Mouse (Mus musculus) stomach, embryonic 15.5 days (tissue): ENCODE measurements around the gene Elf2. TPM values are rescaled to one million over a fixed set of nuclear protein-coding genes. Genes with fewer than 3 reads are reported as not detected.
"Not testable (repeated sequence)": the region's sequence is repeated elsewhere in the genome, so short reads cannot be mapped to it uniquely, and the experiment has no call there.

Experiments used
- ATAC-seq: fragments of 200-750 bp; cut with Nextera tagmentation; 2 replicates; pipeline ENCODE4 v1.8.0; 2017; ENCODE audit warnings: low read depth, moderate number of reproducible peaks, moderate TSS enrichment; ENCODE audit not compliant: insufficient read depth, low FRiP score
- H3K27ac ChIP-seq: fragments of 300-500 bp; sonication (generic); 2 replicates; pipeline ENCODE4 v1.5.1; 2015; ENCODE audit warnings: mild to moderate bottlenecking, inconsistent platforms
- H3K27me3 ChIP-seq: fragments of 300-500 bp; sonication (generic); replicated peaks from 2 replicates; pipeline ENCODE4 v1.6.1; 2015; ENCODE audit warnings: inconsistent platforms
- H3K36me3 ChIP-seq: fragments of 300-500 bp; sonication (generic); 2 replicates; pipeline ENCODE4 v1.6.1; 2015; ENCODE audit warnings: inconsistent platforms
- H3K4me1 ChIP-seq: fragments of 300-500 bp; sonication (generic); 2 replicates; pipeline ENCODE4 v1.6.1; 2015; ENCODE audit warnings: inconsistent platforms
- H3K4me2 ChIP-seq: fragments of 300-500 bp; sonication (generic); 2 replicates; pipeline ENCODE4 v1.6.1; 2015; ENCODE audit warnings: mild to moderate bottlenecking, inconsistent platforms
- H3K4me3 ChIP-seq: fragments of 300-500 bp; sonication (generic); replicated peaks from 2 replicates; pipeline ENCODE4 v1.5.1; 2015; ENCODE audit warnings: inconsistent platforms
- H3K9ac ChIP-seq: fragments of 300-500 bp; sonication (generic); 2 replicates; pipeline ENCODE4 v1.6.1; 2015; ENCODE audit warnings: inconsistent platforms
- H3K9me3 ChIP-seq: fragments of 300-500 bp; sonication (generic); 2 replicates; pipeline ENCODE4 v1.6.1; 2016; ENCODE audit warnings: inconsistent platforms
- WGBS: fragments of 180-500 bp; shearing (Covaris S2); methylation state at CpG from one replicate; pipeline ENCODE4 v1.1.7; 2015; 5-methylcytosine and 5-hydroxymethylcytosine counted together
- polyA plus RNA-seq: library from polyadenylated mRNA; unstranded; fragments of >200 nt; fragmentation: Nextera tagmentation; extraction: Ambion mirVana; gene quantifications from 2 replicates; pipeline ENCODE4 v1.2.1, GENCODE M21; 2015

Gene Elf2
- polyA plus RNA-seq, 1 experiment from 2014 or later, result 62.5 TPM

DNA sequence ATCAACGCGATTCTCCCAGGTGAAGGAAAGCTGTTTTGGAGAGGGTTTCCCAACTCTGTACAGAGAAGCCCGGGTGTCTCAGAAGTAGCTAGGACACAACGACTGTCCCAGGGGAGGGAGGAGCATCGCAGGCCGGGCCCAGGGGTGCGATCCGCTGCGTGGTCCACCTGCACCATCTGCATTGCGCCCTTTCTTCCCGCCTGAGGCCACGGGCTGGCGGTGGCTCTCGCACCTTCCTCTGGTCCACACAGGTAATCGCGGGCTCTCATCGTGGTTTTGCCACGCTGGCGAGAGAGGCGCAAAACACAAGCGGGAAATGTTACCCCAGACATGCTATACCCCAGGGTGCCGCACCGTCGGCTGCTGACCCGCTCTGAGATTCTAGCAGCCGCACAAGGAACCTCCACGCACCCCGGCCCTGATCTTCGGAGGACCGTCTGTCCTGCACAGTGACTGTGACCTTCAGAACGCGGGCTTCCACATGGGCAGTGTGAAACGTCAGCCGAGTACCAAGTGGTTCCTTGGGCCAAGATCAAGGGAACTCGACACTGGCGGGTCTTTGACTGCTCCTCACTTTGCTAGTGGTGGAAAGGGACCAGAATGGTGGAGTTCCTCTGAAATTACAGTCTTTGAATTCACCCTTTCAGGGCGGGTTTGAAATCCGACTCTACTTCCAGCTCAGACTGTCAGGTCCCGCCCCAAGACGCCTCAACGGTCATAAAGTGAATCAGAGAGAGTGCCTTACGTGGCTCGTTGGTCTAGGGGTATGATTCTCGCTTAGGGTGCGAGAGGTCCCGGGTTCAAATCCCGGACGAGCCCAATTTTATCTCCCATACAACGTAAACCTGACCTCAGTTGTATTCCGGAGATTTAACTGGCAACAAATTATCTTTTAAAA, 18.4 kb upstream of the Elf2 start:
- H3K9me3 ChIP-seq, result no peaks in the 10 kb centered on the region
- H3K4me2 ChIP-seq, result peak overlapping the region; percentile 76
- no peaks in the 10 kb centered on the region for H3K27me3 ChIP-seq
- H3K4me1 ChIP-seq, result no peaks in the 10 kb centered on the region
- peak overlapping the region; percentile 57 for H3K4me3 ChIP-seq
- peak overlapping the region; percentile 32; the same call in 1 of the 2 replicates for H3K9ac ChIP-seq
- H3K36me3 ChIP-seq, result no peaks in the 10 kb centered on the region
- WGBS, result under 1% methylated on average over 50 of the region's 50 CpGs
- peak; percentile 84 for ATAC-seq
- H3K27ac ChIP-seq, result peak overlapping the region; percentile 70

DNA sequence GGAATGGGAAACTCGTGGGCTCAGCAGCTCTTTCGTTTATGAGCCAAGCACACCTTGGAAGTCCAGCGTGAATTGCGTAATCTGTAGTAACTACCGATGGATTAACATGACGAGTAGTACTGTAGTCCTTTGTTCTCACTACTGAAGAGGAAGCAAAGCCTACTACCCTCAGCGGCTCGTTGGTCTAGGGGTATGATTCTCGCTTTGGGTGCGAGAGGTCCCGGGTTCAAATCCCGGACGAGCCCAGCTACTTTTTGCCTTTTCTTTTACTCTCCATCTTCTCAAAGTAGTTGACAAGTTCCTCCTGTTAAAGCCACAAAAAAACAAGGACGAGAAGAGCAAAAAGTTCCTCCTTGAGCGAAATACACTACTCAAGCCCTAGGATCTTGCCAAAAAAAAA, 17.7 kb upstream of the Elf2 start:
- H3K27me3 ChIP-seq, result no peaks in the 10 kb centered on the region
- peak overlapping the region; percentile 76 for H3K4me2 ChIP-seq
- no peak overlapping the region for H3K9ac ChIP-seq
- H3K4me3 ChIP-seq, result peak overlapping the region; percentile 57
- ATAC-seq, result peak; percentile 57; the same call in 1 of the 2 replicates
- no peaks in the 10 kb centered on the region for H3K36me3 ChIP-seq
- H3K9me3 ChIP-seq, result no peaks in the 10 kb centered on the region
- no peak overlapping the region; the same call in 1 of the 2 replicates for H3K27ac ChIP-seq
- no peaks in the 10 kb centered on the region for H3K4me1 ChIP-seq
- whole genome bisulfite sequencing, result 3% methylated on average over 15 of the region's 15 CpGs

DNA sequence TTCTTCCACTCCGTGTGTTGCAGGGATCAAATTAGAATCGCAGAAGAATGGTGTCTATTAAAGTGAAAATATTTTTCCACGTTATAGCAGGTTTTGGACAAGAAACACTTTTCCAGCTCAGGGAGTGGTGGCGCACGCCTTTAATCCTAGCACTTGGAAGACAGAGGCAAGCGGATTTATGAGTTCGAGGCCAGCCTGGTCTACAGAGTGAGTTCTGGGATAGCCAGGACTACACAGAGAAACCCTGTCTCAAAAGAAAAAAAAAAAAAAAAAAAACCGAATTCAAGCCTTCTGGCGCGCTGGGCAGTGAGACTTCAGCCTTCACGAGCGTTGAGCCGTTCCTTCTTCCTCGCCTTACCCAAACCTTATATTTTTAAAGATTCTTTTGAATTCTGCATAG, 17.2 kb upstream of the Elf2 start:
- H3K36me3 ChIP-seq, result no peaks in the 10 kb centered on the region
- peak overlapping the region; percentile 76 for H3K4me2 ChIP-seq
- H3K9me3 ChIP-seq, result no peaks in the 10 kb centered on the region
- no peak overlapping the region for H3K9ac ChIP-seq
- no peaks in the 10 kb centered on the region for H3K27me3 ChIP-seq
- peak overlapping the region; percentile 57 for H3K4me3 ChIP-seq
- ATAC-seq, result no peak
- WGBS, result 17% methylated on average over 14 of the region's 14 CpGs
- H3K4me1 ChIP-seq, result no peaks in the 10 kb centered on the region
- H3K27ac ChIP-seq, result no peak overlapping the region

DNA sequence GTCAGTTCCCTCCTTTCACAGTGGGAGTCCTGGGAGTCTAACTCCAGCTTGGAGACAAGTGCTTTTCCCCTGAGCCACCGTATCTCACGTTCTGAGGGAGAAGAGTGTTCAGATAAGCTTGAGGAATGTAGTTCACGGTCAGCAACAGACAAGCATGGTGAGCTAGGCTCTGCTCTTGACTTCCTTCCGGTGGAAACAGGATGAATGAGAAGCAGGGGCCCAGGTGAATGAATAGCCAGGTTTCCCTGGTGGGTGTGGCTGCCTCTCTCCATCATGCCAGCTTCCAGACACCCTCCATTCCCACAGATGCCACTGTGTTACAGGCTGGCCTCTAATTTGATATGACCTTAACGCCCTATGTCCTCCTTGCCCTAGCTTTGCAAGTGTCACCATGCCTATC, 16.6 kb upstream of the Elf2 start:
- whole genome bisulfite sequencing, result 43% methylated on average over 5 of the region's 5 CpGs
- no peak overlapping the region for H3K9ac ChIP-seq
- peak overlapping the region; percentile 76; the same call in 1 of the 2 replicates for H3K4me2 ChIP-seq
- H3K27ac ChIP-seq, result no peak overlapping the region
- ATAC-seq, result no peak
- H3K27me3 ChIP-seq, result no peaks in the 10 kb centered on the region
- no peaks in the 10 kb centered on the region for H3K36me3 ChIP-seq
- H3K4me1 ChIP-seq, result no peaks in the 10 kb centered on the region
- no peaks in the 10 kb centered on the region for H3K9me3 ChIP-seq
- H3K4me3 ChIP-seq, result no peak overlapping the region

DNA sequence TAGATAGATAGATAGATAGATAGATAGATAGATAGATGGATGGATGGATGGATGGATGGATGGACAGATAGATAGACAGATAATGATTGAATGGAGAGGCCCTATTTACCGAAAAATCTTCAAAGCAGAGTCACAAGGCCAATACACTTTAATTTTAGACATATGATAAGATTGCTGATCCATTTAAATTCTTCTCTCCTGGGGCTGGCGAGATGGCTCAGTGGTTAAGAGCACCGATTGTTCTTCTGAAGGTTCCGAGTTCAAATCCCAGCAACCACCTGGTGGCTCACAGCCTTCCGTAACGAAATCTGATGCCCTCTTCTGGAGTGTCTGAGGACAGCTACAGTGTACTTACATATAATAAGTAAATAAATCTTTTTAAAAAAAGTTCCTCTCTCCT, 14.5 kb upstream of the Elf2 start:
- 88% methylated on average over 6 of the region's 6 CpGs for WGBS
- H3K4me1 ChIP-seq, H3K27me3 ChIP-seq, H3K9me3 ChIP-seq, H3K27ac ChIP-seq, H3K4me3 ChIP-seq, H3K36me3 ChIP-seq, H3K4me2 ChIP-seq, ATAC-seq, H3K9ac ChIP-seq: not testable (repeated sequence)

DNA sequence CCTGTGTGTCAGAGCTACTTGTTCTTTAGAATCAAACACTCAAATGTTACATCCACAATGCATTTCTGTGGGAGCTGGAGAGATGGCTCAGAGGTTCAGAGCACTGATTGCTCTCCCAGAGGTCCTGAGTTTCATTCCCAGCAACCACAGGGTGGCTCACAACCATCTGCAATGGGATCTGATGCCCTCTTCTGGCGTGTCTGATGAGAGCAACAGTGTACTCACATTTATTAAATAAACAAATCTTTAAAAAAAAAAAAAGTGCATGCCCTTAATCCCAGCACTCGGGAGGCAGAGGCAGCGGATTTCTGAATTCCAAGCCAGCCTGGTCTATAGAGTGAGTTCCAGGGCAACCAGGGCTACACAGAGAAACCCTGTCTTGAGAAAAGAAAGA, 13.6 kb upstream of the Elf2 start:
- Histone ChIP-seq H3K9me3 (no peaks in the 10 kb centered on the region), H3K27me3 (no peaks in the 10 kb centered on the region), H3K4me3 (no peak overlapping the region), H3K27ac (no peak overlapping the region), H3K36me3 (no peaks in the 10 kb centered on the region), H3K4me2 (no peak overlapping the region), H3K4me1 (no peaks in the 10 kb centered on the region), H3K9ac (no peak overlapping the region)
- no peak for ATAC-seq
- 69% methylated on average over 3 of the region's 3 CpGs for WGBS

DNA sequence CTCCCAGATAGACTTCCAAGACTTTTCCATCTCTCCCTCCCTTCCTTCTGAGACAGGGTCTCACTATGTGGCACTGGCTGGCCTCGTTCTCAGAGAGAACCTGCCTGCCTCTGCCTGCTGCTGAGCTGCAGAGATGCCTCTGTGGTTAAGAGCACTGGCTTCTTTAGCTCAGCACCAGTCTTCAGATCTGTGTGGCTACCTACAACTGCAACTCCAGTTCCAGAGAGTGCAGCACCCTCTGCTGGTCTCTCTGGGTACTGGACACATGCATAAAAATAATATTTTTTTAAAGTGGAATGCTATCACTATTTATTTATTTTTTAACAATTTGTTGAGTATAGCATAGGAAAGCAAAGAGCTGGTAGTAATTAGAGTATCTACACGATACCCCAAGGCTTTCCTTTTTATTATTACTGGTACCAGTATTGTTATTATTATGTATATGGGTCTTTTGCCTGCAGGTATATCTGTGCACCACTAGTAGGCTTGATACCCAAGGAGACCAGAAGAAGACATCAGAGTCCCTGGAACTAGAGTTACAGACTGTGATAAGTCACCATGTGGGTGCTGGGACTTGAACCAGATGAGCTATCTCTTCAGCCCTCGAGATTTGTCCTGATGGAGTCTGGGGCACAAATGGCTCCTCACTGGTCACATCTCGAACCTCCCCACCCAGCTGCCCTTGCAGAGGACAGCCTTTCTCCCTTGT, 13.0 kb upstream of the Elf2 start:
- 69% methylated on average over 4 of the region's 4 CpGs for whole genome bisulfite sequencing
- Histone ChIP-seq H3K9ac (no peak overlapping the region), H3K27me3 (no peaks in the 10 kb centered on the region), H3K36me3 (no peaks in the 10 kb centered on the region), H3K4me1 (no peaks in the 10 kb centered on the region), H3K27ac (no peak overlapping the region), H3K4me3 (no peak overlapping the region), H3K4me2 (no peak overlapping the region), H3K9me3 (no peaks in the 10 kb centered on the region)
- no peak for ATAC-seq

DNA sequence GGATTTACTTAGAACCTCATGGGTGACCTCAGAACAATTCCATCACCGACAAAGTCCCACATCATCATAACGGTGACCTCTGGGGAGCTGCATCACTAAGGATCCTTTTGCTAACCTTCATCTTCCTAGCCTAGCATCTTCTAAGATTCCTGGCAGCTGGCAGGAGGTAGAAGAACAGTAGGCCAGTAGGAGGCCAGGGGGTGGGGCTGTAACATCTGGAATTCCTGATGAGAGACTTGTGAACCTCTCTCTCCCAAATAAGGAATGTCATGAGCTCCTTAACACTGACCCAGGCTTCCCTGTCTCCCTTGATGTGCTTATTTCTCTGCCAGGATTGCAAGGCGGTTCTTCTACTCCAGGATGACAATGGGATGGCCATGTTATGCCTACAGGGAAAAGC, 10.3 kb upstream of the Elf2 start:
- H3K9ac ChIP-seq, result no peak overlapping the region
- ATAC-seq, result no peak
- H3K36me3 ChIP-seq, result no peaks in the 10 kb centered on the region
- H3K4me3 ChIP-seq, result no peak overlapping the region
- no peaks in the 10 kb centered on the region for H3K27me3 ChIP-seq
- H3K9me3 ChIP-seq, result no peaks in the 10 kb centered on the region
- WGBS, result 32% methylated on average over 3 of the region's 3 CpGs
- H3K4me1 ChIP-seq, result no peaks in the 10 kb centered on the region
- H3K27ac ChIP-seq, result no peak overlapping the region
- H3K4me2 ChIP-seq, result no peak overlapping the region

DNA sequence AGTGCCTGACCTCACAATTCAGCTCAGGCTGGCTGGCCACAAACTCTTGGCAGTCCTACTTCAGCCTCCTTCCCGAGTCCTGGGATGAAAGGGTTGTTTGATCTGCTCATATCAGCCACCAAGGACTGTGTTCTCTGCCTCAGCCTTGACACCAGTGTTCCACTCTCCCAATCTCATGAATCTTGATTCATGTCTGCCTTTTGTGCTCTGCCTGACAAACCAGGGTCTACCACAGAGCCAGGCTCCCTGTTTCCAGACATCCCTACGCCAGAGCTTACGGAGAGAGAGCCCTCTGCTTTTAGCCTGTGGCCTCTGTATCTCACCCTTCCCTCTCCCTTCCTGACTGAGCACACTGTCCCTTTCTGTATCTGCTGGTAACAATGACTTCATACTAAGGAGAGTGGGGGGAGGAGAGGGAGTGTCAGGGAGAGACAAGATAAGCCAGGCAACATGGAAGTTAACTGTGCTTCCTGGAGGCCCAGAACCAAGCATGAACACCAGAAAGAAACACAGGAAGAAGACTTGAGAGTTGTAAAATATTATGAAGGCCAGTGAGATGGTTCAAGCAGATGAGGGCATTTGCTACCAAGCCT, 8.3 kb upstream of the Elf2 start:
- WGBS, result 51% methylated on average over 3 of the region's 3 CpGs
- Histone ChIP-seq H3K4me2 (no peak overlapping the region), H3K9ac (no peak overlapping the region), H3K36me3 (no peaks in the 10 kb centered on the region), H3K4me1 (no peaks in the 10 kb centered on the region), H3K27ac (no peak overlapping the region), H3K4me3 (no peak overlapping the region), H3K9me3 (no peaks in the 10 kb centered on the region), H3K27me3 (no peaks in the 10 kb centered on the region)
- ATAC-seq, result peak; percentile 47; the same call in 1 of the 2 replicates

DNA sequence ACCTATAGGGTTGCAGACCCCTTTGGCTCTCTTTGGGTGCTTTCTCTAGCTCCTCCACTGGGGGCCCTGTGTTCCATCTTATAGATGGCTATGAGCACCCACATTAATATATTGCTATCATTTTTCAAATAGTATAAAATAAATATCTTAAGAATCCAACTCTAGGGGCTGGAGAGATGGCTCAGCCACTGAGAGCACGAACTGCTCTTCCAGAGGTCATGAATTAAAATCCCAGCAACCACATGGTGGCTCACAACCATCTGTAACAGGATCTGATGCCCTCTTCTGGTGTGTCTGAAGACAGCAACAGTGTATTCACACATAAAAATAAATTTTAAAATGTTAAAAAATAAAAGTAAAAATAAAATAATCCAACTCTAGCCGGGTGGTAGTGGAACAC, 4.6 kb upstream of the Elf2 start:
- WGBS, result 91% methylated on average over 2 of the region's 2 CpGs
- ATAC-seq, H3K4me3 ChIP-seq, H3K27me3 ChIP-seq, H3K36me3 ChIP-seq, H3K9ac ChIP-seq, H3K4me2 ChIP-seq, H3K9me3 ChIP-seq, H3K4me1 ChIP-seq, H3K27ac ChIP-seq: not testable (repeated sequence)

DNA sequence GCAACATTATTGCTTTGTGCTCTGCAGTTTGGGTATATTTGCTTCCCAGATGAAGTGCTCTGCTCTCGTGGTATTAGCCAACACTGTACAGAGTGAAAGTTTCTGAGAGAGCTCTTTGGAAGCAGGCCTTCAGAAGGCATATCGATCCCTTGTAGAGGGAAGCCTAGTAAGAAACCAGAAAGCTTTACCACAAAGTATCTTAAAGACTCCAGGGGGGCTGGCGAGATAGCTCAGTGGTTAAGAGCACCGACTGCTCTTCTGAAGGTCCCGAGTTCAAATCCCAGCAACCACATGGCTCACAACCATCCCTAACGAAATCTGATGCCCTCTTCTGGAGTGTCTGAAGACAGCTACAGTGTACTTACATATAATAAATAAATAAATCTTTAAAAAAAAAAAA, 3.7 kb upstream of the Elf2 start:
- WGBS, result 91% methylated on average over 6 of the region's 6 CpGs
- ATAC-seq, result not testable (repeated sequence)

DNA sequence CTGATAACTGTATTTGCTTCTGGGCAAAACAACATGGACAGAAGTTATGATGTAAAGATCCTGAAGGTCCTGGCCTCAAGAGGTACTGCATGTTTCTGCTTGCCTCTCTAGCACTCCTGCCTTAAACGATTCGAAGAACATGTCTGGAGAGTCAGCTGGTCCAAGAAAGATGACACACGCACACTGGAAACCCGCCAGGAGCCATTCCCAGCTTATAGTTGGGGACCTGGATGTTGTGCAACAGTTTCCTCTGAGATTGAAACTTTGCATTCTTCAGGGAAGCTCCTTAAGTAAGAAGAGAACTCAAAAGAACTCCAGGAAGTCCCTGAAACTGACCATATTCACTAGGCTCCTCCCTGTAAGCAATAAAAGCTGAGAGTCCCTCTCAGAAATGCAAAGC, 2.8 kb upstream of the Elf2 start:
- no peak for ATAC-seq
- no peak overlapping the region for H3K4me2 ChIP-seq

More for the DNA sequence above, 3.7 kb upstream of the Elf2 start:
- not testable (repeated sequence) for H3K4me3 ChIP-seq, H3K27ac ChIP-seq, H3K4me1 ChIP-seq, H3K4me2 ChIP-seq, H3K9ac ChIP-seq, H3K27me3 ChIP-seq, H3K9me3 ChIP-seq, H3K36me3 ChIP-seq

More for the DNA sequence above, 2.8 kb upstream of the Elf2 start:
- H3K9ac ChIP-seq, result no peak overlapping the region
- no peak overlapping the region for H3K4me3 ChIP-seq
- no peaks in the 10 kb centered on the region for H3K9me3 ChIP-seq
- H3K27ac ChIP-seq, result no peak overlapping the region
- H3K4me1 ChIP-seq, result no peaks in the 10 kb centered on the region
- 83% methylated on average over 4 of the region's 4 CpGs for WGBS
- H3K27me3 ChIP-seq, result no peaks in the 10 kb centered on the region
- H3K36me3 ChIP-seq, result no peaks in the 10 kb centered on the region
